Mouse (Mus musculus) erythroid progenitor cell, adult 5-6 weeks (primary cell): ENCODE results near the gene Adgrv1. TPM values are rescaled to one million over a fixed set of nuclear protein-coding genes. Genes with fewer than 3 reads are reported as not detected.

Experiments
- ATAC-seq: replicated peaks from 2 replicates; pipeline ENCODE4 v1.8.0; 2016; ENCODE audit warnings: moderate number of reproducible peaks, mild to moderate bottlenecking, moderate TSS enrichment, inconsistent platforms; ENCODE audit not compliant: poor library complexity, low FRiP score, severe bottlenecking
- total RNA-seq, 2 experiments: library from RNA; stranded (forward) in 1 of 2; stranded (reverse) in 1 of 2; fragments of 150-400 nt in 1 of 2; fragments of 186-747, 209-891 nt in 1 of 2; gene quantifications; 2 replicates each; pipeline versions ENCODE4 v1.2.3 to v1.2.4; 2015 to 2017; ENCODE audit warnings: low replicate concordance in 2 of 2

The Adgrv1 gene
- total RNA-seq, 2 experiments from 2014 or later: not detected

DNA sequence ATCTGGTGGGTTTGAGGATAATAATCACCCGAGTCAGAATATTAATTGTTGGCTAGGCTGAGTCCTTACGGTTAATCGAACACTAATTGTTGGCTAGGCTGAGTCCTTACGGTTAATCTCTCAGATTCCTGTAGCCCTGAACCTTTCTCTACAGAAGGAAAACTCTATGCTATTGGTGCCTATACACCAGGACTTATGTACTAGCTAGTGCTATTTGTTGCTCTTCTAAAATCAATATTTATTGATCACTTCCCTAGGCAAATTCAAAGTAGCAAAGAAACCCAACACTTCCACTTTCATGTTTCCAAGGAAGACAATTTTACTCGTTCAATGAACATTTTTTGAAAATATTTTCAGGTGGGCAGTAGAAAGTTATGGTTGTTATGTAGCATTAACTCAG is 278.4 kb downstream of the Adgrv1 start:
- no peak for ATAC-seq

DNA sequence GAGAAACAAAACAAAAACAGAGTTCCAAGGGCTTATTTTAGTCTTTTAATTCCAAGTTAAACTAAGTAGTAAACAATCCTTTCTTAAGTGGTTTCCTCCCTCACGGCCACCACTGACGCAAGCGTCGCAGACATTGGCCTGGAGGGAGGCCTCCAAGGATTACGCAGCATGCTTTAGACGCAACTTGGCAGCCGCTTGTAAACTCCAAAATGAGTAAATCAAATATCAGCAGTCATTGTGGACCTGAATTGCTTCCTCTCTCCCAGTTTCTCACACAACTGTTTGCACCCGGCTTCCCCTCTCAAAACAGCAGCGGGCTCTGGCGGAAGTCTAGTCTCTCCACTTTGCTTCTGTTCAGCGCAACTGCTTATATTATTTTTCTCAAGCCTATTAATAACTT is 280.7 kb downstream of the Adgrv1 start:
- no peak for ATAC-seq

DNA sequence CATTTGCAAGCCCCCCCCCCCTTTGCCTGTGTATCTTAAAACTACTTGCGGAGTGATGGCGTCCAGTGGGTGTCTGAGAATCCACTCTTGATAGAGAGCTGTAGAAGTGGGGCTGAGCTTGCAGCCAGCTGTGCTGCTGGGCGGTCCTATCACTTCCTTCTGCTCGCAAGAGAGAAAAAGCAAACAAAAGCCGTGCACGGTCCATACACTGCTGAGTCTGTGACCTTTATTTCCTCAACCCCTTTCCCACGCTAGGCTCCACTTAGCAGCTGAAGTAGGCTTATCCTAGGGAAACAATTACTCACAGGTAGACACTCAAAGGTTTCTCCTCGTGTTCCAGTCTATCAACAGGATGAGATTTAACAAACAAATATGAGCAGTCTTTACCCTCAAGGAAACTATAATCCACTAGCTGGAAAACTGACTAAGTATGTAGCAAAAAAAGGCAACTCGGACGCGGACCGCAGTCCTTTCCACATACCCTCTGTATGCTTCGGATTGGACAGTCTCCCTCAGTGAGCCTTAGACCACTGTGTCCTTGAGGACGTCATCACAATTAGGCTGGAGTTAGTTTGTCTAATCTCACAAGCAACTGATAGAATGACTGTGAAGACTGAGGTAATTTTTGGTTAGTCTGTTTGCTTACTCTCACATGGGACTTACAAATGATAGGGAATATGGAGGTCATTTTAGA is 281.3 kb downstream of the Adgrv1 start:
- no peak; the same call in 1 of the 2 replicates for ATAC-seq

DNA sequence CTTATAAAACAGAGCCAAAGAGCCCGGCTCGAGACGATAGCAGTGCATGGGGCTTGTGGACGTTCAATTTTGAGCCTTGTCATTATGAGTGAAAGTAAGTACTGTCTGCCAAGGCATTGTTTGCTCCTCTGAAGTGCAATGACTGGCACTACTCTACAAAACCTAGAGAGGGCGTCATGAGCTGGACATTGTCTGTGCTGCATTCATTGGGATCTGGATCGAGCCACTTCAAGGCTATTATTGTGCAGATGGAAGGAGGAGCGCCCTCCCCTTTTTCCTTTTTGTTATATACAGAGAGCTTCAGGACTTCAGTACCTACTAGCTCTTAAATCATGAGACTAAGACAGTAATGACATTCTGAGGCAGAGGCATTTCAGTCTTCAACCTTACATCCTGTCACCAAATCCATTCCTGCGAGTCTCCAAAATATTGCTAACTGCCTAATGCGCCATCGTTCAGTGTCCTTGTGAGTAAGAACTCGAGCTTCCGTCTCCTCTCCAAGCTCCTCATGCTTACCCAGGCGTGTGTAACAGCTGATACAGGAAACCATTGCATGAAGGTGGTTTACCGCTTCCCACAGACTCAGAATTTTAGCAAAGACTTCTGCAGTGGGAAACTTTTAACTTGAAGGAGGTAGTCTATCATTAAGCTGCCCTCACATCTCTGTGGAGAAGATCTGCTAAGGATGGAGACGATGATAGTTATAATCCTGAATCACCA is 285.5 kb downstream of the Adgrv1 start:
- no peak for ATAC-seq

DNA sequence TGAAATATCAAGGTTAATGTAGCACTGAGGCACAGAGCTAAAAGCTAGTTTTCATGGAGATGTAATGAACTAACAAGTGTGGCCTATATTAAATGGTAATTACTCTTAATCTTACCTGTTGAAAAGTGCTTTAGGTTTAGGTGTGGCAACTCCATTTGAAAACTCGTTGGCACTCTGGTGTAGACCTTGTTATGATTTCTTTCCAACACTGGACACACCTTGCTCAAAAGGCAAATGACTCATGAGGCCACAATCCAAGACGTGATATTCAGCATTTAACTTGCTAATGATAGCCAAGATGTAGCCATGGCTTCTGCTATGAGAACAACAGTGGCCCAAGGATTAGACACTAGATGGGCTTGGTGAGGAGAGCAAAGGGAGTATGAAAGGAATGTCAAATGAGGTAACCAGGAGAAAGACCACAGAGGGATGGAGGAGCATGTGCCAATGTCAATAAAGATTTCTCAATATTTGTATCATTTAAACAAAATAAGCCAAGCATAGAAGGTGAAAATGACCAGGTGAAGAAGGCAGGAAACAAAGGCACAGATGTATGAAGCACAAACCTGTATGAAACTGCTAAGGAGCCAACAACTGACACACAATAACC is 289.9 kb downstream of the Adgrv1 start:
- no peak for ATAC-seq

DNA sequence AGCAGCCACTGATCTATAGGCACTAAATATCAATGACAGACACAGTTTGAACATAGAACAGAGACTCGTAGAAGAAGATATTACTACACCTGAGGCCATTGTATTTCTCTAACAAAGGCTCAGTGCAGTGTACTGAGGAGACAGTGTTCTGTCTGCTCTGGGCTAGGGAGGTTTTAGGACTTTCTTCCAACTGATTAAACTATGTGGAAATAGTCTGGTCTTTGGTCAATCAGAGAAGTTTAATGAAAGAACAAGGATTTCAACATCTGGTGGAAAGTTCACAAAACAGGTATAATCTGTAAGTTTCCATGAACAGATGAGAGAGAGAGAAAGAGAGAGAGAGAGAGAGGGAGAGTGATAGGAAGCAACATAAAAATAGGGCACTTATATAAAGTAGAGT is 297.7 kb downstream of the Adgrv1 start:
- no peak for ATAC-seq

DNA sequence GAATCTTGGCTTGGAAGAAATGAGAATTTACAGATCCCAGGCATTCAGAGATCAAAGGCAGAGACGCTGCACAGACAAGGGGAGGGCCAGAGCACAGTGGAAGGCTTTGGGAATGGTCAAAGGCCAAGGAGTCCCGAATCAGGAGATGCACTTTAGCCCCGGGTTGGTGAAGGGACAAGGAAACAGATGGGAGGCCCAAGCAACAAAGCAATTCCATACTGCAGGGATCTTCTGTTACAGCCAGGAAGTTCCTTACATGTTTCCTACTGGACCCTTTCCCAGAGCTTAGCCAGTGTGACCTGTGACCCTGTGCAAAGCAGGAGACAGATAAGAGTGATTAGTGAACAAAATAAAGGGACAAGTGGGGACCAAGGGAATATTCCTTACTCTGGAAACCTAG is 300.9 kb downstream of the Adgrv1 start:
- ATAC-seq: no peak

DNA sequence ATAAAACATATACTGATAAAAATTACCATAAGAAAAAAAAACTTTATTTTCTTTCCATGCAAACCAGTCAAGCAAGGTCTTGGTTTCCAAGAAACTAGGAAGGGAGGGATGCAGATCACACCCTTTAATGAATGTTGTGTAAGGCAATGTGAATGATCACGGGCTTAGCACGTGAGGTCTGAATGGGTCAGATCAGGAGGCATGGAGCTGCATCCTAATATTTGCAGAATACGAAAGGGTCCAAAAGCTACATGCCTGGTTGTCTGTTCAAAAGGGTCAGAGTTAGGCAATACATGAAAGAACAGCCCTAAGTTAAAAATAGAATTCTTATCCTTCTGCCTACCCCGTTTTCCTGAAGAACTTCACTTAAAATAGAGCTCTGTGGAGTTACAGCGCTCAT is 303.2 kb downstream of the Adgrv1 start:
- no peak for ATAC-seq

DNA sequence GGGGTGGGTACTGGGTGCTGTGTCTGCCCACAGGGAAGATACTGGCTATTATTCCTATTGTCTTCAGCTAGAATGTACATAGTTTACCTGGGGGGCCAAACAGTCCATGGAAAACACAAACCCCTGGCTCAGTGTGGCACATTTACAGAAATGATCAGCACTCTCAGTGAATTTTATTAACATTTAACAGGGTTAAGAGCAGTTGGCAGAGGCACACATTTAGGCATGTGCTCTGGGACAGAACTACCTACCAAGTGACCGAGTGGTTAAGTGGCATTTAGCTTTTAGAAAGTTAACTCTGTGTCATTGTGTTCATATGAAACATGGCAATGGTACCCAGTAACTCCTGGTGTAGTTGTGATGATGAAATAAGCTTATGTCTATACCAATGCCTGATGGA is 304.8 kb downstream of the Adgrv1 start:
- no peak for ATAC-seq

DNA sequence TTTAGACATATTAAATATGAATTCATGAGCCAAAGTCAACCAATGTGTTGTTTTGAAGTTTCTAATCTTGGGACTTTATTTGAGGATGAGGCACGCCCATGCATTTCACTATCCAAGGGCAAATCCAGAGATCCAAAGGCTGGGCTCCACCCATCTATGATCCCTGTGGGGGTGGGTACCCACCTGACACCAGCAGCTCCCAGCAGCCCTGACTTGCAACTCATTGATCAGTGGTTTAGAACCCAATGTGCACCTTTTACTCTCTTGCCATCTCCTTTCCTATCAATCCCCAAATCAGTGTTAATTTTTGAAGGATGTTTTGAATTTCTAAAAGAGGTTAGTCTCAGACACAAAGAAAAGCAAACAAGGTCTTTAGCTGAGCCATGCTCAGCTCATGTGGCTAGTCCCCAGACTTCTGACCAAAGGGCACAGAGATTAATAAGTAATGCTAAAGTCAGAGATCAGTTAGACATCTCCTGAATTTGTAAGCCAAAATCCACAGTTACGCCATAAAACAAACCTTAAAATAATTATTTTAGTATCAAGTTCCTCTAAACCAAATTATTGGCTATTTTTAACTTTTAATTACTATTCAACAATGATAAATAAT is 307.2 kb downstream of the Adgrv1 start:
- no peak for ATAC-seq

DNA sequence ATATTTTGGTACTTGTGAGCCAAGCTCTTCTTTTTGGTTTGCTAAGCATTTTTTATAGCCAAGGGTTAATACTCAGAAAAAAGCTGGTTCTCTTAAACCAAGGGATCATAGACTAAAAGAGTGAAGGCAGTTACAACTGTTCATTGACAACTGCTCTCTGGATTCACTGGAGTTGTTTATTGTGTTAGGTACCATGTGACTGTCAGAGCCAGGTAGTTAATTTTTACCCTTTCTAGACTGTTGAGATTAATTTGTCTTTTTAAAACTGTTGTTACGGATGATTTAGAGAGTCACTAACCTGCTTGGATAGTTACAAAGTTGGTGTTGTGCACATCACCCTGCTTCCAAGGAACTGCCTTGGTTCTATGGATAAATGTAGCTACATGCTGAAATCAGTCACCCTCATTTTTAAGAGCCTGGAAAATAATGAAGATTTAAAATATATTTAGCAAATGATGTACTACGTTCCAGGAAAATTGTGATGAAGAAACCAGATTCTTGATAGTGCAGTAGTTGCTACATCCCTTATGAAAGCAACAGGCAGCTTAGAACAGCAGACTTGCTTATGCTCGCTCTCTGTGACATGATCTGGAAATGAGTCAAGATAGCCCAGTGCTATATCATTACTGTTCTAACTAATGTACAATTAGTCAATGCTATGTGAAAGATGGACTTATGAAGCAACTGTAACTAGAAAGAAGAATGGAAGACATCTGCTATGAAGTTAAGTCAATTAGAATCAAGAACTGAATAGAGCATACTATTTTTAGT is 309.2 kb downstream of the Adgrv1 start:
- ATAC-seq: no peak

DNA sequence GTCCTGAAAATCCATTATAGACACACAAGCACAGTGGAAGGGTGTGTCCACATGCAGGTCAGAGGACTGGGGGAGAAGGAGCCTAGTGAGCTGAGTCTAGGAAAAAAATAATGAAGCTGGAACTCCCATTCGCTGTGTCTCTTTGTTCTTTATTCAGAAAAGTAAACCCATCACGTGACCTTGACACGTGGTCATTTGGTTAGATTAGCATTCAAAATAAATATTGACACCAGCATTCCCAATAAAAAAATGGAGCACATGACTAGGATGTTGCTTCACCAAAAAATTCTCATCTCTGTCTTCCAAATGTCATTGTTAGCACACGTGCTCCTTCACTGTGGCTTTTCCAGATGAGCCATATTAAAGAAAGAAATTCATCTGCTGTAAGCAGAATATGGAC is 316.4 kb downstream of the Adgrv1 start:
- ATAC-seq: no peak

DNA sequence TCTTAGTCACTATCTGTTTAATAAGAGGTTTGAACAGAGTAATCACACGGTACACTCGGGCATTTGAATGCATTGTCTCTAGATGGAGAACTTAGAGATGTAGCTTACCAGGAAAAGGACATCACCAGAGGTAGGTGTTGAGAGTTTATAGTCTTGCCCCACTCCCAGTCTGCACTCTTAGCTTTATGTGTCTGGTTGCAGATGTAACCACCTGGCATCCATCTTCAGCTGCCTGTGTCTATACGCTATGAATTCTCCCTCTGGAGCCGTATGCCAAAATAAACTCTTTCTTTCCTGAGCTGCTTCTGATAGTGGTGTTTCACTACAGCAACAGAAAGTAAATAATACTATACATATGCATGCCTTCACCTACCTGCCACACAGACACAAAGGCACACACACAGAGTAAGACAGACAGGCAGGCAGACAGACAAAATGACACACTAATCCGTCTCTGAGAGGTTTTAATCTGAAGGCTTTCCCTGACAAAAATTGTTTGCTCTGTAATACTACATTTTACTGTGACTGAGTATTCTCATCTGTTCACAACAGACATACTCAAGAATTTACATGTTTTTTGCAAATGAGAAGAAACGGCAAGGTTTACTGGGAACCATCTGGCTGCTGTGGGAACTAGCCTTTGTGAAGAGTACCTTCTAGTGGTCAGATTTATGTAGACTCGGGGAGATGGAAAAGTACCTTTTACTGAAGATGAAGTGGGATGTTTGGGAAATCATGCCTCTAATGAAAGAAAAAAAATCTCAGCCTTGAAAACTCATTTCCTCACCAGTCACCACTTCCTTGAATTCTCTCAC is 318.4 kb downstream of the Adgrv1 start:
- no peak for ATAC-seq

DNA sequence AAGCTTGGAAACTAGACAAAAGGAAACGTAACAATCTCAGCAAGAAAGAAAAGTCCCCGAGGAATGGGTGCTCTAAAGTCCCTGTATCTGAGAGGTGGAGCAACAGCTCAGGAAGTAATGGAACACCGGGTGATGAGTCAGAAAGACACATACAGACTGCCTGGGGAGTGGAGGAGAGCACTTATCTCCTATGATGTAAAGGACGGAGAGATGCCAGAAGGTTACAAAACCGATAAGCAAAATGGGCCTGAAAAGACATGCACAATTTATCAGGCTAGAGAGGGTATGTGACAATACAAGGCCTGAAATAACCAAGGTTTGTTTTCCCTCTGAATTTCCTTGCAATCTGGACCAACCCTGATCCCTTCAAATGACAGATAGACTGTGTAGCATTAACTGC is 320.8 kb downstream of the Adgrv1 start:
- no peak for ATAC-seq

DNA sequence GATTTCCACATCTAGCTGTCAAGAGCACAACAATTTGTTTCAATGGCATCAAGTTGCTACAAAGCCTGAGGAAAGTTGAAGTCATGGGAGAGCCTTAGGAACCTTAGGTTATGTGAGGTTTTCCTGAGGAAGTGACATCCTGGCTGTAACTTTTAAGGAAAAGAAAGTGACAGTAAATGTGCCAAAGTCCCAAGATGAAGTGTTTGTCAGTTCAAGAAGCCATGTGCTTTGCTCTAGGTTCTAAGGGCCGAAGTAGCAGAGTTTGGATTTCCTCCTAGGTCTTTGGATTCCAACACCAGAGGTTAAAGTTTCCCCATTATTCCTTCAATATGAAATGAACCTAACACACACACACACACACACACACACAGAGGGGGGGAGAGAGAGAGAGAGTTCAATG is 332.1 kb downstream of the Adgrv1 start:
- no peak for ATAC-seq

DNA sequence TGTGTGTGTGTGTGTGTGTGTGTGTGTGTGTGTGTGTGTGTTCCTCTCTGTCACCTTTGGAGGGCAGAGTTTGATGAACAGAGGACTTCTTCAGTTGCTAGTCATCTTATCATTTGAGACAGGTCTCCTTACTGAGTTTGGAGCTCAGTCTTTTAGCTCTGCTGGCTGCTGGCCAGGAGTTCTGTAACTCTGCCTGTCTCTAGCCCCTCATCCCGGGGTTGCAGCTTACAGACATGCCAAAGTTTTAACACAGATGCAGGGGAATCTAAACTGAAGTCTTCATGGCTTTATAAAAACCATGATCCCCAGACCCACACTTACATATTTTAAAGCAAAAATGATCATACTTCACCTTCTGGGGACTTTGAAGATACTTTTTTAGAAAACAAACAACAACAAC is 338.8 kb downstream of the Adgrv1 start:
- ATAC-seq: no peak

DNA sequence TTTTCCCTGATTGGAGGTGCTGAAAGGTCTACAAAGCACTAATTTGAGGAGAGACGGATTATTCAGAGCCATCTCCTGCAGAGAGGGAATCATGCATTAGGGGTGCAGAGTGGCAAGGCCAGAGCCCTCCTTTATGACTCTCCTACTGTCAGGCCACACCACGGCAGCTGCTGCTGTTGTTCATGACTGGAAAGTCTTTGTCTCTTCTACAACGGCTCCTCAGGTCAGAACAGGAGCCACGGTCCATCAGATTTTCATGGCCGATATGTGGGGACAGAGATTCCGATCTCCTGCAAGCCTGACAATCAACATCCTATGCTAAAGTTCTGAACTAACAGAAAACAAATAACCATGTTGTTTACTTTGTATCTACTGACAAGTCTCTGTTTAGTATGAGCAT is 350.8 kb downstream of the Adgrv1 start:
- ATAC-seq: no peak

DNA sequence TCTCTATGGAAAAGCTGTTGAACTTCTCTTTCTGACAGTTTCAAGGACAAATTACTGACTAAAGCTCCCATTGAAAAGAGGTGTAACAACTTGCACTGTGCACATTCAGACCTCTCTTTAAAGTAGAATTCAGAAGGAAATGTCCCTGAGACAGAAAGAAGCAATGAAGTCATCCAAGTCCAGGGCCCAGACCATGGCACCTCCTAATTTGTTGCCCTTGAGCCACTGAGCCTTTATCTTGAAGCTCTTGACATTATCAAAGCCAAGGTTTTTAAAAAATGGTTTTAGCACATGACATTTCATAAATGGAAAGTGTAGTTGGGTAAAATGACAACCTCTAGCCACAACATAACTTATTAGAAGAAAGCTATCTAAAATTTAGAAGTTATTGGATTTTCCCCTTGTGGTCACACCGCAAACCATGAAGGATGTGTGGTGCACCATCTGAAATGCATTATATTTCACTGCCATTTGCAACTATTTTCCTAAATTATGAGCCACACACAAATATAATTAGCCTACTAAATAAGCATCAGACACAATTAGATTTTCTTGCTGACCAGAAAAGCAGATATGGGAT is 352.2 kb downstream of the Adgrv1 start:
- ATAC-seq: no peak

DNA sequence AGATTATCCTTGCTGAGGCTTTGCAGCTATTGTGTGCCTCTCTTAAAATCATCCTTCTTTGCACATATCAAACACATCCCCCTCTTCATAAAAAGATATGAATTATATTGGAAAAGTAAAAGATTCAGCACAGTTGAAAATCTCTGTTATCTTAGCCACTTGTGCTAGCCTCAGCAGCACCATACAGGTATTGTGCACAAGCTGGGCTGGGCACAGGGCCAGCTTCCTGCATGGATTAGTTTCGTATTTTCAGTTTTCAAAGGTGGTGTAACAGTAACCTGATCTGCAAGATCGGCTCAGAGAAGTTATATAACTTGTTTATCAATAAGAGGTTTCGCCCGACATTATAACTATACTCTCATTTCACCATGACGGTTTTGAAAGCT is 353.6 kb downstream of the Adgrv1 start:
- no peak for ATAC-seq
